Mouse (Mus musculus): ENCODE data around the gene Olfr671. TPM values are rescaled to one million over a fixed set of nuclear protein-coding genes. Genes with fewer than 3 reads are reported as not detected.
"Not testable (repeated sequence)": the region's sequence is repeated elsewhere in the genome, so short reads cannot be mapped to it uniquely, and the experiment has no call there.

Olfr671 gene
- polyA plus RNA-seq (2015; fragmentation: Nextera tagmentation; extraction: Ambion mirVana) = not detected in 2 replicates

GRCm38 (mm10) chr7:104979026-104979425, at the start of gene Olfr671:
TSS of gene Olfr671 (minus strand) at chr7:104979126.
- no peaks in the 10 kb centered on the region for H3K4me1 ChIP-seq
- H3K27me3 ChIP-seq (replicated peaks) = no peaks in the 10 kb centered on the region
- no peak for ATAC-seq (ENCODE audit: insufficient read depth, low FRiP score, low read depth)
- H3K27ac ChIP-seq = no peak within 1 kb of the TSS
- H3K4me3 ChIP-seq (replicated peaks) = no peak within 1 kb of the TSS
- no peaks in the 10 kb centered on the region for H3K36me3 ChIP-seq
- H3K9ac ChIP-seq = no peak within 1 kb of the TSS
- WGBS = 58% methylated on average over 1 of the region's 1 CpGs
- H3K9me3 ChIP-seq = no peaks in the 10 kb centered on the region
- no peak within 1 kb of the TSS for H3K4me2 ChIP-seq

- 84% methylated on average over 1 of the region's 1 CpGs for WGBS
- no peaks in the 10 kb centered on the region for H3K27me3 ChIP-seq (replicated peaks)
Measured at GRCm38 (mm10) chr7:105028360-105028759, 49.4 kb upstream of the Olfr671 start, which contains the start of gene Olfr675. TSS of gene Olfr675 (minus strand) at chr7:105028460.

GRCm38 (mm10) chr7:105022530-105022929, 43.6 kb upstream of the Olfr671 start:
- 60% methylated on average over 1 of the region's 1 CpGs for WGBS
- H3K36me3 ChIP-seq = no peaks in the 10 kb centered on the region
- H3K9ac ChIP-seq = no peak overlapping the region
- ATAC-seq (ENCODE audit: insufficient read depth, low FRiP score, low read depth) = no peak
- H3K4me2 ChIP-seq = no peak overlapping the region
- no peaks in the 10 kb centered on the region for H3K4me1 ChIP-seq
- H3K9me3 ChIP-seq = no peaks in the 10 kb centered on the region
- H3K27ac ChIP-seq = no peak overlapping the region
- no peaks in the 10 kb centered on the region for H3K27me3 ChIP-seq (replicated peaks)
- H3K4me3 ChIP-seq (replicated peaks) = no peak overlapping the region

More at GRCm38 (mm10) chr7:105028360-105028759, 49.4 kb upstream of the Olfr671 start, which contains the start of gene Olfr675:
- Histone ChIP-seq H3K27ac (no peak within 1 kb of the TSS), H3K9me3 (no peaks in the 10 kb centered on the region), H3K4me2 (no peak within 1 kb of the TSS), H3K4me1 (no peaks in the 10 kb centered on the region), H3K4me3 (replicated peaks) (no peak within 1 kb of the TSS), H3K36me3 (no peaks in the 10 kb centered on the region), H3K9ac (no peak within 1 kb of the TSS)
- ATAC-seq (ENCODE audit: insufficient read depth, low FRiP score, low read depth) = no peak

GRCm38 (mm10) chr7:105001929-105002328, 23.0 kb upstream of the Olfr671 start, which contains the start of gene Olfr672:
TSS of gene Olfr672 (minus strand) at chr7:105002029.
- Histone ChIP-seq H3K4me3 (replicated peaks) (no peak within 1 kb of the TSS), H3K9ac (no peak within 1 kb of the TSS), H3K9me3 (no peaks in the 10 kb centered on the region), H3K4me2 (no peak within 1 kb of the TSS), H3K27me3 (replicated peaks) (no peaks in the 10 kb centered on the region), H3K36me3 (no peaks in the 10 kb centered on the region), H3K4me1 (no peaks in the 10 kb centered on the region), H3K27ac (no peak within 1 kb of the TSS)
- ATAC-seq (ENCODE audit: insufficient read depth, low FRiP score, low read depth) = no peak

- not testable (repeated sequence) for H3K27me3 ChIP-seq (replicated peaks); ATAC-seq (ENCODE audit: insufficient read depth, low FRiP score, low read depth); H3K36me3 ChIP-seq; H3K9ac ChIP-seq; H3K4me3 ChIP-seq (replicated peaks); H3K27ac ChIP-seq; H3K4me2 ChIP-seq; H3K9me3 ChIP-seq; H3K4me1 ChIP-seq
- WGBS = 69% methylated on average over 2 of the region's 2 CpGs
Measured at GRCm38 (mm10) chr7:104972507-104972906, 6.4 kb downstream of the Olfr671 start.

GRCm38 (mm10) chr7:104962520-104962919, 16.4 kb downstream of the Olfr671 start, which contains the start of gene Olfr670:
TSS of gene Olfr670 (minus strand) at chr7:104962620.
- Histone ChIP-seq H3K4me1 (no peaks in the 10 kb centered on the region), H3K4me3 (replicated peaks) (no peak within 1 kb of the TSS), H3K27ac (no peak within 1 kb of the TSS), H3K27me3 (replicated peaks) (no peaks in the 10 kb centered on the region), H3K9ac (no peak within 1 kb of the TSS), H3K4me2 (no peak within 1 kb of the TSS), H3K9me3 (no peaks in the 10 kb centered on the region), H3K36me3 (no peaks in the 10 kb centered on the region)
- WGBS = 38% methylated on average over 1 of the region's 1 CpGs
- ATAC-seq (ENCODE audit: insufficient read depth, low FRiP score, low read depth) = no peak

- H3K4me3 ChIP-seq (replicated peaks); H3K36me3 ChIP-seq; H3K9me3 ChIP-seq; H3K9ac ChIP-seq; H3K4me2 ChIP-seq; ATAC-seq (ENCODE audit: insufficient read depth, low FRiP score, low read depth); H3K4me1 ChIP-seq; H3K27me3 ChIP-seq (replicated peaks); H3K27ac ChIP-seq: not testable (repeated sequence)
- WGBS = 93% methylated on average over 16 of the region's 16 CpGs
Measured at GRCm38 (mm10) chr7:104950234-104950633, 28.7 kb downstream of the Olfr671 start.

- ATAC-seq (ENCODE audit: insufficient read depth, low FRiP score, low read depth) = no peak
- H3K9me3 ChIP-seq = no peaks in the 10 kb centered on the region
- H3K4me2 ChIP-seq = no peak within 1 kb of the TSS
- H3K27me3 ChIP-seq (replicated peaks) = no peaks in the 10 kb centered on the region
- no peak within 1 kb of the TSS for H3K27ac ChIP-seq
- WGBS = 71% methylated on average over 1 of the region's 1 CpGs
- H3K4me3 ChIP-seq (replicated peaks) = no peak within 1 kb of the TSS
- no peaks in the 10 kb centered on the region for H3K4me1 ChIP-seq
- no peaks in the 10 kb centered on the region for H3K36me3 ChIP-seq
- no peak within 1 kb of the TSS for H3K9ac ChIP-seq
Measured at GRCm38 (mm10) chr7:104933940-104934339, 45.0 kb downstream of the Olfr671 start, which contains the start of gene Olfr669. TSS of gene Olfr669 (plus strand) at chr7:104934240.

GRCm38 (mm10) chr7:104927957-104928356, 51.0 kb downstream of the Olfr671 start, which contains the start of gene Olfr668:
TSS of gene Olfr668 (minus strand) at chr7:104928057.
- H3K9me3 ChIP-seq = no peaks in the 10 kb centered on the region
- no peak within 1 kb of the TSS for H3K4me2 ChIP-seq
- no peaks in the 10 kb centered on the region for H3K27me3 ChIP-seq (replicated peaks)
- no peak within 1 kb of the TSS for H3K9ac ChIP-seq
- no peak within 1 kb of the TSS for H3K27ac ChIP-seq
- H3K36me3 ChIP-seq = no peaks in the 10 kb centered on the region
- ATAC-seq (ENCODE audit: insufficient read depth, low FRiP score, low read depth) = no peak
- WGBS = 73% methylated on average over 1 of the region's 1 CpGs
- H3K4me3 ChIP-seq (replicated peaks) = no peak within 1 kb of the TSS
- H3K4me1 ChIP-seq = no peaks in the 10 kb centered on the region

Other genes starting within 250 kb of the Olfr671 start
- gene Usp17le, start 201.7 kb downstream of the Olfr671 start, polyA plus RNA-seq (2015; fragmentation: Nextera tagmentation; extraction: Ambion mirVana) = not detected in 2 replicates
- gene Usp17lb, start 136.5 kb downstream of the Olfr671 start, polyA plus RNA-seq (2015; fragmentation: Nextera tagmentation; extraction: Ambion mirVana) = not detected in 2 replicates
- gene Usp17la, start 122.1 kb downstream of the Olfr671 start, polyA plus RNA-seq (2015; fragmentation: Nextera tagmentation; extraction: Ambion mirVana) = not detected in 2 replicates
- not detected in 2 replicates for gene Olfr665, start 101.1 kb downstream of the Olfr671 start, polyA plus RNA-seq (2015; fragmentation: Nextera tagmentation; extraction: Ambion mirVana)
- not detected in 2 replicates for gene Olfr666, start 83.2 kb downstream of the Olfr671 start, polyA plus RNA-seq (2015; fragmentation: Nextera tagmentation; extraction: Ambion mirVana)
- not detected in 2 replicates for gene Olfr667, start 57.6 kb downstream of the Olfr671 start, polyA plus RNA-seq (2015; fragmentation: Nextera tagmentation; extraction: Ambion mirVana)
- not detected in 2 replicates for gene Olfr668, start 51.1 kb downstream of the Olfr671 start, polyA plus RNA-seq (2015; fragmentation: Nextera tagmentation; extraction: Ambion mirVana)
- not detected in 2 replicates for gene Olfr669, start 44.9 kb downstream of the Olfr671 start, polyA plus RNA-seq (2015; fragmentation: Nextera tagmentation; extraction: Ambion mirVana)
- not detected in 2 replicates for gene Olfr670, start 16.5 kb downstream of the Olfr671 start, polyA plus RNA-seq (2015; fragmentation: Nextera tagmentation; extraction: Ambion mirVana)
- gene Olfr672, start 22.9 kb upstream of the Olfr671 start, polyA plus RNA-seq (2015; fragmentation: Nextera tagmentation; extraction: Ambion mirVana) = not detected in 2 replicates
- gene Olfr675, start 49.3 kb upstream of the Olfr671 start, polyA plus RNA-seq (2015; fragmentation: Nextera tagmentation; extraction: Ambion mirVana) = not detected in 2 replicates
- not detected in 2 replicates for gene Olfr676, start 53.6 kb upstream of the Olfr671 start, polyA plus RNA-seq (2015; fragmentation: Nextera tagmentation; extraction: Ambion mirVana)
- not detected in 2 replicates for gene Olfr677, start 72.2 kb upstream of the Olfr671 start, polyA plus RNA-seq (2015; fragmentation: Nextera tagmentation; extraction: Ambion mirVana)
- gene Olfr678, start 85.3 kb upstream of the Olfr671 start, polyA plus RNA-seq (2015; fragmentation: Nextera tagmentation; extraction: Ambion mirVana) = not detected in 2 replicates
- gene Olfr679, start 102.1 kb upstream of the Olfr671 start, polyA plus RNA-seq (2015; fragmentation: Nextera tagmentation; extraction: Ambion mirVana) = not detected in 2 replicates
- gene Olfr680-ps1, start 113.7 kb upstream of the Olfr671 start, polyA plus RNA-seq (2015; fragmentation: Nextera tagmentation; extraction: Ambion mirVana) = not detected in 2 replicates
- not detected in 2 replicates for gene Olfr681, start 137.7 kb upstream of the Olfr671 start, polyA plus RNA-seq (2015; fragmentation: Nextera tagmentation; extraction: Ambion mirVana)
- gene Olfr683, start 167.9 kb upstream of the Olfr671 start, polyA plus RNA-seq (2015; fragmentation: Nextera tagmentation; extraction: Ambion mirVana) = not detected in 2 replicates
- gene Olfr684, start 184.5 kb upstream of the Olfr671 start, polyA plus RNA-seq (2015; fragmentation: Nextera tagmentation; extraction: Ambion mirVana) = not detected in 2 replicates
- gene Olfr685, start 206.9 kb upstream of the Olfr671 start, polyA plus RNA-seq (2015; fragmentation: Nextera tagmentation; extraction: Ambion mirVana) = not detected in 2 replicates
- not detected in 2 replicates for gene Olfr686, start 228.4 kb upstream of the Olfr671 start, polyA plus RNA-seq (2015; fragmentation: Nextera tagmentation; extraction: Ambion mirVana)

All from stomach, embryonic 15.5 days (tissue).